Mouse (Mus musculus) myocyte (in vitro differentiated cells): ENCODE results near the gene Gjc1.

ENCODE experiments used
- POLR2A ChIP-seq: IDR thresholded peaks from one replicate; pipeline ENCODE4 v1.6.1; 2011; ENCODE audit warnings: low read depth, mild to moderate bottlenecking, control low read depth, moderate library complexity; ENCODE audit not compliant: insufficient read length
- TCF12 ChIP-seq: IDR thresholded peaks from one replicate; pipeline ENCODE4 v1.6.1; 2011; ENCODE audit warnings: mild to moderate bottlenecking, control low read depth; ENCODE audit not compliant: poor library complexity, insufficient read depth, severe bottlenecking
- TCF3 ChIP-seq: IDR thresholded peaks from one replicate; pipeline ENCODE4 v1.6.1; 2011; ENCODE audit warnings: low read depth, control low read depth; ENCODE audit not compliant: insufficient read length
- USF1 ChIP-seq: IDR thresholded peaks from one replicate; pipeline ENCODE4 v1.6.1; 2011; ENCODE audit warnings: low read depth, mild to moderate bottlenecking, control low read depth, moderate library complexity

GRCm38 (mm10) chr11:102760805-102761308 is 58.6 kb downstream of the Gjc1 start:
- TF ChIP-seq TCF12 (no peak), TCF3 (no peak), POLR2A (no peak), USF1 (no peak)
